In genomic region chr13:49362364-49362763, GRCm38 (mm10) we compare ENCODE assay signal across 10 mouse cellular contexts. TPM values are rescaled to one million over a fixed set of nuclear protein-coding genes. Genes with fewer than 3 reads are reported as not detected.
A peak's percentile ranks its signal among the peaks of the same experiment; 100 is the strongest.
DNase-seq lines count a peak whose midpoint lies in the region; ATAC-seq and TF ChIP-seq lines count a peak whose summit lies in the region.
"Had no signal": no experiment of that assay in that cellular context is flagged by ENCODE, and none has a peak within 500 bp of the region (broad histone marks: within the 10 kb centered on the region; RNA-seq: fewer than 3 reads in every experiment).

No protein-coding gene starts in this region.

- no peak for TF ChIP-seq CTCF in bone marrow macrophage, adult 2 months (IDR thresholded peaks at IDR 0.05; ENCODE audit: low read depth, low read length)
- no peak for TF ChIP-seq CTCF in intestine, postnatal 0 days (IDR thresholded peaks at IDR 0.05; ENCODE audit: low read depth)

- no peaks in the 10 kb centered on the region for H3K9me3 ChIP-seq in lung, embryonic 16.5 days (ENCODE audit: control insufficient read depth, low read length)
- no peaks in the 10 kb centered on the region for H3K9me3 ChIP-seq in intestine, postnatal 0 days (ENCODE audit: control insufficient read depth)

- no peaks in the 10 kb centered on the region for H3K27me3 ChIP-seq in lung, embryonic 16.5 days (ENCODE audit: control insufficient read depth, insufficient read depth, low read depth, low read length)
- no peaks in the 10 kb centered on the region for H3K27me3 ChIP-seq in intestine, postnatal 0 days (replicated peaks; ENCODE audit: control insufficient read depth, insufficient read depth, low read length)

- intact Hi-C loops in gastrocnemius, postnatal 14 days (cut with DNase I; ENCODE audit: low total_unique reads), result no loop called here

- no peak overlapping the region for H3K4me2 ChIP-seq in lung, embryonic 16.5 days (ENCODE audit: low read depth, low read length)
- H3K4me2 ChIP-seq in intestine, postnatal 0 days (replicated peaks; ENCODE audit: low read depth), result no peak overlapping the region

- TF ChIP-seq POLR2A in bone marrow macrophage, adult 2 months (IDR thresholded peaks at IDR 0.05; ENCODE audit: borderline replicate concordance, low read depth, low read length), result no peak

- no peak overlapping the region for H3K4me3 ChIP-seq in lung, embryonic 16.5 days (ENCODE audit: low read length)
- H3K4me3 ChIP-seq in bone marrow macrophage, adult 2 months (ENCODE audit: insufficient read depth, low read length), result no peak overlapping the region
- H3K4me3 ChIP-seq in intestine, postnatal 0 days (ENCODE audit: low read depth, low read length), result no peak overlapping the region

- H3K4me1 ChIP-seq in lung, embryonic 16.5 days (replicated peaks; ENCODE audit: control insufficient read depth, insufficient read depth, low read length), result peaks cover 22% of the 10 kb centered on the region
- peaks cover 61% of the 10 kb centered on the region for H3K4me1 ChIP-seq in bone marrow macrophage, adult 2 months (ENCODE audit: control insufficient read depth, insufficient read depth, low read length)
- no peaks in the 10 kb centered on the region for H3K4me1 ChIP-seq in intestine, postnatal 0 days (replicated peaks; ENCODE audit: control insufficient read depth, insufficient read depth, low read length)

- ATAC-seq in lung, embryonic 16.5 days (ENCODE audit: low read depth), result peak; percentile 18; the same call in 1 of the 2 replicates
- 0 out of 2 replicates have a peak, but pooled peaks have one; percentile 28 for ATAC-seq in intestine, postnatal 0 days
- ATAC-seq: liver, postnatal 0 days had no signal

- peak; percentile 42 for DNase-seq in gastrocnemius, postnatal 14 days
- DNase-seq in gastrocnemius, adult 18-20 months (ENCODE audit: low spot score), result no peak
- DNase-seq in lung, postnatal 14 days, result no peak
- DNase-seq in adrenal gland, postnatal 4 days (ENCODE audit: low spot score in 2 of 2), result no peak
- DNase-seq in ovary, postnatal 10 days (ENCODE audit: low spot score), result no peak
- DNase-seq: liver, postnatal 0 days; thymus, adult 2 months had no signal

- H3K9ac ChIP-seq in lung, embryonic 16.5 days (ENCODE audit: low read length), result no peak overlapping the region
- H3K9ac ChIP-seq in intestine, postnatal 0 days (ENCODE audit: low read depth, low read length), result no peak overlapping the region
- H3K9ac ChIP-seq: liver, postnatal 0 days had no signal

- H3K27ac ChIP-seq in lung, embryonic 16.5 days (ENCODE audit: low read length), result no peak overlapping the region
- H3K27ac ChIP-seq in bone marrow macrophage, adult 2 months (ENCODE audit: insufficient read depth, low read depth, low read length), result peak overlapping the region; percentile 29
- H3K27ac ChIP-seq in intestine, postnatal 0 days (ENCODE audit: low read depth, low read length), result no peak overlapping the region

- WGBS in lung, embryonic 16.5 days, result 64% methylated on average over 7 of the region's 7 CpGs
- WGBS in intestine, postnatal 0 days, result 57% methylated on average over 7 of the region's 7 CpGs

- H3K36me3 ChIP-seq in lung, embryonic 16.5 days (ENCODE audit: control insufficient read depth, insufficient read depth, low read length), result no peaks in the 10 kb centered on the region; the same call in 1 of the 2 replicates
- no peaks in the 10 kb centered on the region for H3K36me3 ChIP-seq in intestine, postnatal 0 days (ENCODE audit: control insufficient read depth, insufficient read depth)

RNA-seq across cellular contexts. Expression of gene Bicd2, which starts 21.0 kb away (rescaled TPM):
- total RNA-seq in gastrocnemius, postnatal 14 days (2021), result 10 to 100 TPM; 20.5 to 21.2 TPM
- 10 to 100 TPM; 23.4 to 28.6 TPM for total RNA-seq in gastrocnemius, adult 18-20 months (2021)
- polyA plus RNA-seq in lung, embryonic 16.5 days (2015; fragmentation: Nextera tagmentation; extraction: Ambion mirVana), result 31.2 and 32.1 TPM in 2 replicates
- 38.4 and 42.5 TPM in 2 replicates for polyA plus RNA-seq in bone marrow macrophage, adult 2 months (2012; ENCODE audit: insufficient read depth, insufficient read length, missing spikeins)
- 8.9 and 9.3 TPM in 2 replicates for polyA plus RNA-seq in intestine, postnatal 0 days (2015; fragmentation: Nextera tagmentation; extraction: Ambion mirVana)
- total RNA-seq in adrenal gland, postnatal 4 days (2021), result 10 to 100 TPM; 33.5 to 35.9 TPM

RNA-seq across cellular contexts. Expression of gene Fgd3, which starts 42.3 kb away (rescaled TPM):
- 1 to 10 TPM in 1 of 2 experiments, under 1 TPM in 1; 0.93 to 1.3 TPM for total RNA-seq in gastrocnemius, postnatal 14 days (2021)
- under 1 TPM; 0.41 to 0.90 TPM for total RNA-seq in gastrocnemius, adult 18-20 months (2021)
- 0.26 and 0.33 TPM in 2 replicates for polyA plus RNA-seq in lung, embryonic 16.5 days (2015; fragmentation: Nextera tagmentation; extraction: Ambion mirVana)
- 79.0 and 88.6 TPM in 2 replicates for polyA plus RNA-seq in bone marrow macrophage, adult 2 months (2012; ENCODE audit: insufficient read depth, insufficient read length, missing spikeins)
- polyA plus RNA-seq in intestine, postnatal 0 days (2015; fragmentation: Nextera tagmentation; extraction: Ambion mirVana), result 0.60 and 0.61 TPM in 2 replicates
- total RNA-seq in adrenal gland, postnatal 4 days (2021), result 1 to 10 TPM; 5.3 to 6.0 TPM

RNA-seq across cellular contexts. Expression of gene Ippk, which starts 58.7 kb away (rescaled TPM):
- total RNA-seq in gastrocnemius, postnatal 14 days (2021), result 1 to 10 TPM; 5.1 to 6.6 TPM
- total RNA-seq in gastrocnemius, adult 18-20 months (2021), result 1 to 10 TPM; 5.9 to 6.6 TPM
- 15.7 and 16.2 TPM in 2 replicates for polyA plus RNA-seq in lung, embryonic 16.5 days (2015; fragmentation: Nextera tagmentation; extraction: Ambion mirVana)
- 3.6 and 3.8 TPM in 2 replicates for polyA plus RNA-seq in bone marrow macrophage, adult 2 months (2012; ENCODE audit: insufficient read depth, insufficient read length, missing spikeins)
- 10.4 and 11.5 TPM in 2 replicates for polyA plus RNA-seq in intestine, postnatal 0 days (2015; fragmentation: Nextera tagmentation; extraction: Ambion mirVana)
- total RNA-seq in adrenal gland, postnatal 4 days (2021), result 10 to 100 TPM; 17.9 to 18.3 TPM
